Mouse (Mus musculus) hindbrain, embryonic 12.5 days (tissue): ENCODE data around the gene Traf2. TPM values are rescaled to one million over a fixed set of nuclear protein-coding genes. Genes with fewer than 3 reads are reported as not detected.

Experiments
- ATAC-seq: fragments of 200-750 bp; cut with Nextera tagmentation; 2 replicates; pipeline ENCODE4 v1.8.0; 2017; ENCODE audit warnings: moderate TSS enrichment; ENCODE audit not compliant: low FRiP score
- H3K27ac ChIP-seq: fragments of 300-500 bp; sonication (generic); 2 replicates; pipeline ENCODE4 v1.5.1; 2016; ENCODE audit warnings: mild to moderate bottlenecking
- H3K27me3 ChIP-seq: fragments of 300-500 bp; sonication (generic); 2 replicates; pipeline ENCODE4 v1.6.1; 2016; ENCODE audit warnings: mild to moderate bottlenecking
- H3K36me3 ChIP-seq: fragments of 300-500 bp; sonication (generic); 2 replicates; pipeline ENCODE4 v1.6.1; 2016; ENCODE audit warnings: mild to moderate bottlenecking
- H3K4me1 ChIP-seq: fragments of 300-500 bp; sonication (generic); 2 replicates; pipeline ENCODE4 v1.6.1; 2016
- H3K4me2 ChIP-seq: fragments of 300-500 bp; sonication (generic); replicated peaks from 2 replicates; pipeline ENCODE4 v1.6.1; 2016; ENCODE audit warnings: mild to moderate bottlenecking
- H3K4me3 ChIP-seq: fragments of 300-500 bp; sonication (generic); 2 replicates; pipeline ENCODE4 v1.5.1; 2016; ENCODE audit warnings: mild to moderate bottlenecking
- H3K9ac ChIP-seq: fragments of 300-500 bp; sonication (generic); 2 replicates; pipeline ENCODE4 v1.6.1; 2016; ENCODE audit warnings: mild to moderate bottlenecking, moderate library complexity
- H3K9me3 ChIP-seq: fragments of 300-500 bp; sonication (generic); replicated peaks from 2 replicates; pipeline ENCODE4 v1.6.1; 2016; ENCODE audit warnings: mild to moderate bottlenecking
- WGBS: fragments of 180-500 bp; shearing (Covaris S2); methylation state at CpG from one replicate; pipeline ENCODE4 v1.1.7; 2016; 5-methylcytosine and 5-hydroxymethylcytosine counted together
- polyA plus RNA-seq: library from polyadenylated mRNA; unstranded; fragments of >200 nt; fragmentation: Nextera tagmentation; extraction: Ambion mirVana; gene quantifications from 2 replicates; pipeline ENCODE4 v1.2.1, GENCODE M21; 2016

Gene Traf2
- polyA plus RNA-seq, 1 experiment from 2014 or later: 29.6 TPM

- Histone ChIP-seq H3K9ac (no peak overlapping the region), H3K27ac (no peak overlapping the region), H3K4me2 (no peak overlapping the region), H3K27me3 (peaks cover 7% of the 10 kb centered on the region; the same call in 1 of the 2 replicates), H3K4me1 (peaks cover 8% of the 10 kb centered on the region), H3K36me3 (no peaks in the 10 kb centered on the region), H3K9me3 (no peaks in the 10 kb centered on the region), H3K4me3 (no peak overlapping the region)
- WGBS: 79% methylated on average over 2 of the region's 2 CpGs
- no peak for ATAC-seq
These were observed 74.2 kb downstream of the Traf2 start for GRCm38 (mm10) chr2:25472550-25472949.

GRCm38 (mm10) chr2:25469969-25470368 lies 76.8 kb downstream of the Traf2 start, which contains the start of gene Ptgds:
TSS of gene Ptgds (minus strand) at chr2:25470046.
- no peak within 1 kb of the TSS for H3K4me3 ChIP-seq
- peaks cover 13% of the 10 kb centered on the region for H3K4me1 ChIP-seq
- H3K27me3 ChIP-seq: 0 out of 2 replicates have a peak, but pooled peaks cover 7% of the 10 kb centered on the region
- H3K36me3 ChIP-seq: no peaks in the 10 kb centered on the region
- ATAC-seq: no peak
- 68% methylated on average over 6 of the region's 6 CpGs for WGBS
- H3K9me3 ChIP-seq: no peaks in the 10 kb centered on the region
- 0 out of 2 replicates have a peak within 1 kb of the TSS, but pooled peaks have one; percentile 4 for H3K27ac ChIP-seq
- H3K9ac ChIP-seq: no peak within 1 kb of the TSS
- no peak within 1 kb of the TSS for H3K4me2 ChIP-seq

- 0 out of 2 replicates have a peak, but pooled peaks cover 7% of the 10 kb centered on the region for H3K27me3 ChIP-seq
- peaks cover 13% of the 10 kb centered on the region for H3K4me1 ChIP-seq
- no peaks in the 10 kb centered on the region for H3K36me3 ChIP-seq
- ATAC-seq: peak; percentile 43
- WGBS: 79% methylated on average over 10 of the region's 10 CpGs
- H3K4me3 ChIP-seq: no peak overlapping the region
- H3K9ac ChIP-seq: no peak overlapping the region
- H3K9me3 ChIP-seq: no peaks in the 10 kb centered on the region
- H3K4me2 ChIP-seq: no peak overlapping the region
- 0 out of 2 replicates have a peak overlapping the region, but pooled peaks have one; percentile 4 for H3K27ac ChIP-seq
These were observed 77.5 kb downstream of the Traf2 start for GRCm38 (mm10) chr2:25468962-25469915.

Other genes with a start within 250 kb of the Traf2 start
- 6.3 and 6.9 TPM in 2 replicates for gene Grin1, start 227.8 kb downstream of the Traf2 start, polyA plus RNA-seq
- gene Man1b1, start 214.6 kb downstream of the Traf2 start, polyA plus RNA-seq: 73.5 and 78.8 TPM in 2 replicates
- 21.9 and 23.5 TPM in 2 replicates for gene Dpp7, start 190.6 kb downstream of the Traf2 start, polyA plus RNA-seq
- 5.7 and 7.9 TPM in 2 replicates for gene Uap1l1, start 181.3 kb downstream of the Traf2 start, polyA plus RNA-seq
- 31.9 and 41.4 TPM in 2 replicates for gene Sapcd2, start 174.6 kb downstream of the Traf2 start, polyA plus RNA-seq
- gene Entpd2, start 151.1 kb downstream of the Traf2 start, polyA plus RNA-seq: 0.22 and 0.46 TPM in 2 replicates
- gene Npdc1, start 147.6 kb downstream of the Traf2 start, polyA plus RNA-seq: 216 and 225 TPM in 2 replicates
- gene Fut7, start 123.7 kb downstream of the Traf2 start, polyA plus RNA-seq: 0.53 TPM in 1 of 2 replicates, not detected in the other
- 10.1 and 10.6 TPM in 2 replicates for gene Abca2, start 118.2 kb downstream of the Traf2 start, polyA plus RNA-seq
- 2.3 and 2.4 TPM in 2 replicates for gene Clic3, start 90.1 kb downstream of the Traf2 start, polyA plus RNA-seq
- gene Paxx, start 85.8 kb downstream of the Traf2 start, polyA plus RNA-seq: 41.6 and 49.4 TPM in 2 replicates
- 2.8 and 3.0 TPM in 2 replicates for gene Ptgds, start 76.9 kb downstream of the Traf2 start, polyA plus RNA-seq
- gene Lcn12, start 53.0 kb downstream of the Traf2 start, polyA plus RNA-seq: not detected in 2 replicates
- gene Fbxw5, start 46.2 kb downstream of the Traf2 start, polyA plus RNA-seq: 106 and 116 TPM in 2 replicates
- gene C8g, start 45.2 kb downstream of the Traf2 start, polyA plus RNA-seq: 4.8 and 6.0 TPM in 2 replicates
- gene Edf1, start 10.9 kb upstream of the Traf2 start, polyA plus RNA-seq: 377 TPM in 2 replicates
- gene Mamdc4, start 27.9 kb upstream of the Traf2 start, polyA plus RNA-seq: 4.7 and 6.7 TPM in 2 replicates
- 131 and 162 TPM in 2 replicates for gene Phpt1, start 28.3 kb upstream of the Traf2 start, polyA plus RNA-seq
- 2.4 and 3.1 TPM in 2 replicates for gene Ajm1, start 34.8 kb upstream of the Traf2 start, polyA plus RNA-seq
- 70.0 and 72.3 TPM in 2 replicates for gene Rabl6, start 61.6 kb upstream of the Traf2 start, polyA plus RNA-seq
- gene Ccdc183, start 70.7 kb upstream of the Traf2 start, polyA plus RNA-seq: 0.25 and 0.32 TPM in 2 replicates
- gene Tmem141, start 75.1 kb upstream of the Traf2 start, polyA plus RNA-seq: 21.7 and 23.4 TPM in 2 replicates
- gene Fcna, start 81.1 kb upstream of the Traf2 start, polyA plus RNA-seq: 0.96 and 1.3 TPM in 2 replicates
- not detected in 2 replicates for gene Lcn8, start 106.2 kb upstream of the Traf2 start, polyA plus RNA-seq
- gene Lcn5, start 111.0 kb upstream of the Traf2 start, polyA plus RNA-seq: not detected in 2 replicates
- gene Lcn6, start 129.8 kb upstream of the Traf2 start, polyA plus RNA-seq: not detected in 2 replicates
- not detected in 2 replicates for gene Lcn10, start 135.8 kb upstream of the Traf2 start, polyA plus RNA-seq
- not detected in 2 replicates for gene Obp2a, start 153.1 kb upstream of the Traf2 start, polyA plus RNA-seq
- gene Bmyc, start 159.8 kb upstream of the Traf2 start, polyA plus RNA-seq: 97.8 and 98.7 TPM in 2 replicates
- not detected in 2 replicates for gene Obp2b, start 190.1 kb upstream of the Traf2 start, polyA plus RNA-seq
- gene Lcn3, start 218.6 kb upstream of the Traf2 start, polyA plus RNA-seq: not detected in 2 replicates
- not detected in 2 replicates for gene Lcn11, start 230.1 kb upstream of the Traf2 start, polyA plus RNA-seq
- gene Gm13539, start 235.3 kb upstream of the Traf2 start, polyA plus RNA-seq: not detected in 2 replicates